Mouse (Mus musculus): ENCODE results near the gene Kcnab3.

DNA sequence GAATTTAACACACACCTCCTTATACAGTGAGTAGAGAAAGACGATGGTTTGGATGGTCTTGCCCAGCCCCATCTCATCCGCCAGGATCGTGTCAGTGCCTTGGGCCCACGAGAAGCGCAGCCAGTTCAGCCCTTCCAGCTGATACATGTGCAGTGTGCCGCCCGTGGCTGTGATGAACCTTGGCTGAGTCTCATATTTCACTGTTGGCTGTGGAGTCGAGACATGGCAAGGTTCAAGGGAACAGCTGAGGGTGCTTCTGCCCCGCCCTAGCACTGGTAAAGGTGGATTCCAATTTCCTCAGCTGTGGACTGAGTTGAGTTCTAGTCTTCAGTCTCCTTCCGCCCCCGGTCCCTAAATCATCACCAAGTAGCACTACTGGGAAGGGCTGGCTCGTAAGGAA lies 31.6 kb downstream of the Kcnab3 start:
- TF ChIP-seq CTCF (IDR thresholded peaks at IDR 0.05; ENCODE audit: extremely low read depth, insufficient read depth, low read length) (no peak), POLR2A (IDR thresholded peaks at IDR 0.05; ENCODE audit: extremely low read depth, insufficient read depth, low read length) (no peak)
